Mouse (Mus musculus): ENCODE data around the gene Hoxc5.
A peak's percentile ranks its signal among the peaks of the same experiment; 100 is the strongest.

The Hoxc5 gene

GRCm38 (mm10) chr15:103013238-103013984 is 46.2 kb downstream of the Hoxc5 start:
- peak; percentile 70 for DNase-seq

- no peak for DNase-seq
These were observed 47.1 kb downstream of the Hoxc5 start for GRCm38 (mm10) chr15:103014166-103015008.

- DNase-seq: no peak
These were observed 47.8 kb downstream of the Hoxc5 start for GRCm38 (mm10) chr15:103015009-103015399.

GRCm38 (mm10) chr15:103015406-103016166 is 48.3 kb downstream of the Hoxc5 start:
- no peak for DNase-seq

GRCm38 (mm10) chr15:103018636-103019035 is 51.4 kb downstream of the Hoxc5 start, which contains the start of gene Hoxc4:
TSS of gene Hoxc4 (plus strand) at chr15:103018934.
- DNase-seq: no peak

- no peak for DNase-seq
These were observed 53.7 kb downstream of the Hoxc5 start for GRCm38 (mm10) chr15:103020899-103021418.

GRCm38 (mm10) chr15:103021544-103021943 is 54.3 kb downstream of the Hoxc5 start:
- no peak for DNase-seq

- no peak for DNase-seq
These were observed 56.9 kb downstream of the Hoxc5 start for GRCm38 (mm10) chr15:103024131-103024530.

GRCm38 (mm10) chr15:103027266-103028235 is 60.3 kb downstream of the Hoxc5 start:
- DNase-seq: no peak

GRCm38 (mm10) chr15:103028916-103029512 is 61.8 kb downstream of the Hoxc5 start:
- no peak for DNase-seq

GRCm38 (mm10) chr15:103030142-103030541 is 62.9 kb downstream of the Hoxc5 start:
- no peak for DNase-seq

- no peak for DNase-seq
These were observed 64.9 kb downstream of the Hoxc5 start for GRCm38 (mm10) chr15:103032167-103032566.

- no peak for DNase-seq
These were observed 65.7 kb downstream of the Hoxc5 start for GRCm38 (mm10) chr15:103032646-103033575.

- no peak for DNase-seq
These were observed 67.0 kb downstream of the Hoxc5 start for GRCm38 (mm10) chr15:103034043-103034806.

GRCm38 (mm10) chr15:103034807-103035547 is 67.7 kb downstream of the Hoxc5 start:
- DNase-seq: no peak

GRCm38 (mm10) chr15:103035548-103035881 is 68.3 kb downstream of the Hoxc5 start:
- no peak for DNase-seq

GRCm38 (mm10) chr15:103037579-103037978 is 70.3 kb downstream of the Hoxc5 start:
- no peak for DNase-seq

GRCm38 (mm10) chr15:103038701-103039480 is 71.6 kb downstream of the Hoxc5 start:
- no peak for DNase-seq
